Mouse (Mus musculus) v-Abl transformed pro-B cells (cell line): ENCODE measurements around the gene Myb.

Experiments used
- in situ Hi-C, 2 experiments: fragments of 400-800 bp; cut with MboI; formaldehyde crosslinking; loops; one replicate each; pipeline ENCODE4 v1.15.1; 2025; ENCODE audit not compliant: unreplicated experiment in 2 of 2

The Myb gene

GRCm38 (mm10) chr10:21160537-21161358, at the start of gene Myb:
Gene Myb (minus strand): TSS chr10:21160984.
- in situ Hi-C loops = loop anchor here in 1 of 2 experiments (25.0 kb wide), 1 partner anchor 852 kb away; no protein-coding TSS in a partner anchor

GRCm38 (mm10) chr10:21207378-21207777, 46.6 kb upstream of the Myb start:
- in situ Hi-C loops = no loop called here

GRCm38 (mm10) chr10:21206232-21206631, 45.4 kb upstream of the Myb start:
- in situ Hi-C loops = no loop called here

GRCm38 (mm10) chr10:21204496-21205085, 43.8 kb upstream of the Myb start:
- in situ Hi-C loops = no loop called here

- in situ Hi-C loops = no loop called here
Measured at GRCm38 (mm10) chr10:21203886-21204285, 43.1 kb upstream of the Myb start.

GRCm38 (mm10) chr10:21203461-21203860, 42.7 kb upstream of the Myb start:
- in situ Hi-C loops = no loop called here

- in situ Hi-C loops = no loop called here
Measured at GRCm38 (mm10) chr10:21200761-21201160, 40.0 kb upstream of the Myb start.

- in situ Hi-C loops = no loop called here
Measured at GRCm38 (mm10) chr10:21200322-21200721, 39.5 kb upstream of the Myb start.

- in situ Hi-C loops = no loop called here
Measured at GRCm38 (mm10) chr10:21196646-21197116, 35.9 kb upstream of the Myb start.

- in situ Hi-C loops = no loop called here
Measured at GRCm38 (mm10) chr10:21195597-21195996, 34.8 kb upstream of the Myb start.

GRCm38 (mm10) chr10:21193935-21194505, 33.2 kb upstream of the Myb start:
- in situ Hi-C loops = loop anchor here (5.0 kb wide), 2 partner anchors 37 to 38 kb away; no protein-coding TSS in a partner anchor

- in situ Hi-C loops = loop anchor here (5.0 kb wide), 2 partner anchors 36 to 39 kb away; no protein-coding TSS in a partner anchor
Measured at GRCm38 (mm10) chr10:21193088-21193934, 32.5 kb upstream of the Myb start.

GRCm38 (mm10) chr10:21192436-21192835, 31.7 kb upstream of the Myb start:
- in situ Hi-C loops = loop anchor here (5.0 kb wide), 2 partner anchors 35 to 40 kb away; no protein-coding TSS in a partner anchor

- in situ Hi-C loops = loop anchor here (5.0 kb wide), 4 partner anchors 33 to 97 kb away; no protein-coding TSS in a partner anchor
Measured at GRCm38 (mm10) chr10:21189756-21190397, 29.1 kb upstream of the Myb start.

GRCm38 (mm10) chr10:21189275-21189601, 28.5 kb upstream of the Myb start:
- in situ Hi-C loops = loop anchor here (5.0 kb wide), 2 partner anchors 38 to 98 kb away; no protein-coding TSS in a partner anchor

GRCm38 (mm10) chr10:21188564-21189274, 27.9 kb upstream of the Myb start:
- in situ Hi-C loops = loop anchor here (5.0 kb wide), 2 partner anchors 39 to 99 kb away; no protein-coding TSS in a partner anchor

- in situ Hi-C loops = loop anchor here (5.0 kb wide), 2 partner anchors 39 to 99 kb away; no protein-coding TSS in a partner anchor
Measured at GRCm38 (mm10) chr10:21187847-21188246, 27.1 kb upstream of the Myb start.

GRCm38 (mm10) chr10:21186733-21187132, 25.9 kb upstream of the Myb start:
- in situ Hi-C loops = loop anchor here (5.0 kb wide), 2 partner anchors 41 to 101 kb away; no protein-coding TSS in a partner anchor

GRCm38 (mm10) chr10:21178711-21179110, 17.9 kb upstream of the Myb start:
- in situ Hi-C loops = no loop called here
